Comparison of ENCODE assay signal across 16 mouse cellular contexts in the genomic region with DNA sequence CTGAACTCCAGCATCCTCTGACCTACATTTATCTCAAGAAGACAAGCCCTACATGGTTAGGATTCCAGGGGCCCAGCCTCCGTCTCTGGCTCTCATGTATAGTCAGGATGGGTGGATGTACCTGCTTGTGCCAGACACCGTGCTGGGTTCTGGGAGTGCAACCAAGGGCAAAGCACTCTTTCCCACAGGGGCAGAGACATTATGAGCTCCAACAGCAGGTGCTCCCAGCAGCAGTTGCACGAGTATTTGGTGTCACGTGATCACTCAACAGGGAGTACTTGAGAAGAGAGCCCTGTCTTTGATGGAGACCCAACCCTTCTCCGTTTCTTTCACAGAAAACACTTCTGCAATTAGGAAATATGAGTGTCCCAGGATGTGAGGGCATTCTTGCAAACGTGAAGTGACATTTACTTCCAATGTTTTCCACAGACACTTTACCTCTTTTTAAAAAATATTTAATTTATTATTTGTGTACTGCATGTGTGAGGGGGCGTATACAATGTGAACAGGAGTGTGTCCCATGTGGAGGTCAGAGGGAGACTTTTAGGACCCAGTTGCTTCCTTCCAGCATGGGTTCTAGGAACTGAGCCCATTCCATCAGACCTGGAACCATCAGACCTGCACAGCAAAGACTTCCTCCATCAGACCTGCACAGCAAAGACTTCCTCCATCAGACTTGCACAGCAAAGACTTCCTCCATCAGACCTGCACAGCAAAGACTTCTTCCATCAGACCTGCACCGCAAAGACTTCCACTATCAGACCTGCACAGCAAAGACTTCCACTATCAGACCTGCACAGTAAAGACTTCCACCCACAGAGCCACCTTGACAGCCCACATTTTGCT.
"Had no signal": no experiment of that assay in that cellular context is flagged by ENCODE, and none has a peak within 500 bp of the region (broad histone marks: within the 10 kb centered on the region; RNA-seq: fewer than 3 reads in every experiment).

No protein-coding gene starts in this region.

- H3K9ac ChIP-seq: limb, embryonic 15.5 days; liver, embryonic 12.5 days; midbrain, embryonic 15.5 days; neural tube, embryonic 12.5 days; stomach, embryonic 15.5 days had no signal

- DNase-seq: kidney, adult 8-10 months; kidney, postnatal 36 days; layer of hippocampus, adult 9-11 months; layer of hippocampus, postnatal 36 days; lung, postnatal 4 days; retina, postnatal 1 day; right cerebral cortex, postnatal 4 days; spleen, adult 18-20 months; thymus, postnatal 36 days had no signal

- H3K4me2 ChIP-seq: limb, embryonic 15.5 days; liver, embryonic 12.5 days; midbrain, embryonic 15.5 days; neural tube, embryonic 12.5 days; stomach, embryonic 15.5 days had no signal

- H3K27me3 ChIP-seq: limb, embryonic 15.5 days; liver, embryonic 12.5 days; midbrain, embryonic 15.5 days; neural tube, embryonic 12.5 days; stomach, embryonic 15.5 days had no signal

- H3K4me3 ChIP-seq: limb, embryonic 15.5 days; liver, embryonic 12.5 days; midbrain, embryonic 10.5 days; midbrain, embryonic 15.5 days; neural tube, embryonic 12.5 days; stomach, embryonic 15.5 days had no signal

- ATAC-seq: liver, embryonic 12.5 days; midbrain, embryonic 15.5 days had no signal

- H3K9me3 ChIP-seq: limb, embryonic 15.5 days; liver, embryonic 12.5 days; midbrain, embryonic 10.5 days; midbrain, embryonic 15.5 days; neural tube, embryonic 12.5 days; stomach, embryonic 15.5 days had no signal

- H3K36me3 ChIP-seq: limb, embryonic 15.5 days; liver, embryonic 12.5 days; midbrain, embryonic 10.5 days; midbrain, embryonic 15.5 days; neural tube, embryonic 12.5 days; stomach, embryonic 15.5 days had no signal

- H3K4me1 ChIP-seq: liver, embryonic 12.5 days; midbrain, embryonic 10.5 days; midbrain, embryonic 15.5 days; neural tube, embryonic 12.5 days; stomach, embryonic 15.5 days had no signal

- H3K27ac ChIP-seq: kidney, postnatal 0 days; limb, embryonic 15.5 days; liver, embryonic 12.5 days; midbrain, embryonic 10.5 days; midbrain, embryonic 15.5 days; neural tube, embryonic 12.5 days; stomach, embryonic 15.5 days had no signal
